Mouse (Mus musculus): ENCODE results near the gene Ipo9. TPM values are rescaled to one million over a fixed set of nuclear protein-coding genes. Genes with fewer than 3 reads are reported as not detected.
A peak's percentile ranks its signal among the peaks of the same experiment; 100 is the strongest.

Ipo9 gene
- polyA plus RNA-seq, 1 experiment from 2014 or later = 184 TPM

DNA sequence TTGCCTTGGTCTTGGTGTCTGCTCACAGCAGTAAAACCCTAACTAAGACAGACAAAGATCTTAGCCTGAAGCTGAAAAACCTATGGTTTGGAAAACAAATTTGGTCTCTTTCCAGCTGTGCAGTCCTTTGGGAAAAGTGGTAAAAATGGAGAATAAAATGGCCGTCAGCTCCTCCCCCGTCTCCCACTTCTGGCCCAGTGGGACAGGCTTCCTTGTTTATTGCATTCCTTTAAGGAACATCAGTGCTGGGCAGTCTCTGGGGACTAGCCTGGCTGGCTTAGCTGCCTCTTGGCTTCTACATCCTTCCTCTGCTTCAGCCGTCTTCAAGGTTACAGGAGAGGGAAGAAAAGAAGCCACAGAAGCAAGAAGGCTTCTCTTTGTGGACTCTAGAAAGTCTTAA lies 78.3 kb downstream of the Ipo9 start:
- ATAC-seq (ENCODE audit: insufficient read depth, low FRiP score, low TSS enrichment) (no peak), DNase-seq (ENCODE audit: low spot score) (no peak)
- Histone ChIP-seq H3K4me2 (ENCODE audit: low read depth) (no peak overlapping the region), H3K4me3 (ENCODE audit: low read depth, low read length) (no peak overlapping the region), H3K27me3 (ENCODE audit: control insufficient read depth, insufficient read depth, low read length) (no peaks in the 10 kb centered on the region), H3K27ac (ENCODE audit: low read depth, low read length) (no peak overlapping the region), H3K9me3 (ENCODE audit: control insufficient read depth, low read length) (no peaks in the 10 kb centered on the region), H3K36me3 (ENCODE audit: control insufficient read depth, insufficient read depth, low read length) (no peaks in the 10 kb centered on the region), H3K4me1 (ENCODE audit: control insufficient read depth, insufficient read depth, low read length) (no peaks in the 10 kb centered on the region), H3K9ac (ENCODE audit: low read length) (no peak overlapping the region)
- 68% methylated on average over 3 of the region's 3 CpGs for WGBS

DNA sequence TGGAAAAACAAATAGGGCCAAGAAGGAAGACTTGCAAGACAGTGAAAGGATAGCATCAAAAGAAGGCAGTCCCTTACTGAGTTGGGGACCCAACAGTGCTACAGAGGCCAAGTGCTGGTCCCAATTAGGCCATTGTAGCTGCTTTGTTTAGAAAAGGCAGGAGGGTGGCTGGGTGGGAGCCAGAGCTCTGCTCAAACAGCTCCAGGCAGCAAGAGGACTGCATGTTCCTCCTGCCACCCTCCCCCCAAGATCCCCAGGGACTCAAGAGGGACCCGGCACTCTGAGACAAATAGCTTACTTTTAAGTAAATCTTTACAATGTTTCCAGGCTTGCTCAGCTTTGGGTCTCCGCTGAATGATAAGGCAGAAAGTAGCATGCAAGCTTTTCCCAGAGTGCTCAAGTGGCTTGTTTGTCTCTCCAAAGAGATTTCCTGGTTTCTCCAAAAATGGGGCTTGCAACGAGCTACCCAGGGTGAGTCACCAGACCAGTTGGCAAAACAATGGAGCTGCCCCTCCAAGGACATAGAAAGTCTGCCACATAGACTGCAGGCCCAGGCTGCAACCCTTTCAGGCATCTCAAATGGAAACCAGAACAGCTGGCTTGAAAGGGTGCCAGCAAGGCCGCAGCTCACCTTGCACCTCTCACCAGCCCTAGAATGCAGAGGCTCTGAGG lies 82.7 kb downstream of the Ipo9 start:
- no peak overlapping the region for H3K27ac ChIP-seq (ENCODE audit: low read depth, low read length)
- no peak overlapping the region for H3K9ac ChIP-seq (ENCODE audit: low read length)
- no peaks in the 10 kb centered on the region for H3K4me1 ChIP-seq (ENCODE audit: control insufficient read depth, insufficient read depth, low read length)
- 66% methylated on average over 4 of the region's 4 CpGs for WGBS
- no peak overlapping the region for H3K4me3 ChIP-seq (ENCODE audit: low read depth, low read length)
- H3K36me3 ChIP-seq (ENCODE audit: control insufficient read depth, insufficient read depth, low read length) = no peaks in the 10 kb centered on the region
- ATAC-seq (ENCODE audit: insufficient read depth, low FRiP score, low TSS enrichment) (no peak), DNase-seq (ENCODE audit: low spot score) (no peak)
- no peak overlapping the region for H3K4me2 ChIP-seq (ENCODE audit: low read depth)
- no peaks in the 10 kb centered on the region for H3K9me3 ChIP-seq (ENCODE audit: control insufficient read depth, low read length)
- H3K27me3 ChIP-seq (ENCODE audit: control insufficient read depth, insufficient read depth, low read length) = no peaks in the 10 kb centered on the region

DNA sequence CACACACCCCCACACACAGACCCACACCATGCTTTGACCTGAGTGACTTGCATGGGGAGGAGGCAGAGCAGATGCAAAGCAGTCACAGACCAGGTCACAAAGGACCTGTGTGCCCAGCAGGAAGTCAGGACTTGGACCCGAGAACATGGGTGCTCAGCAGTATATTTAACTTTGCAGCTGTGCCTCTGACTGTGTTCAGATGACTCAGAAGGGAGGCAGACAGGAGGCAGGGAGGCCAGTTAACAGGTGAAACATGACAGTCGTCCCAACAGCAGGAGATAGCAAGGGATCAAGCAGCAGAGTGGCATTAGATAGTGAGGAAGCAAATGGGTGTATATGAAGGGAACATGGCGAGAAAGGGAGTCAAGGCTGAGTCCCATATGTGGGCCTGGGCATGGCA lies 83.4 kb downstream of the Ipo9 start:
- WGBS = 79% methylated on average over 3 of the region's 3 CpGs
- Histone ChIP-seq H3K9ac (ENCODE audit: low read length) (no peak overlapping the region), H3K4me2 (ENCODE audit: low read depth) (no peak overlapping the region), H3K36me3 (ENCODE audit: control insufficient read depth, insufficient read depth, low read length) (no peaks in the 10 kb centered on the region), H3K9me3 (ENCODE audit: control insufficient read depth, low read length) (no peaks in the 10 kb centered on the region), H3K4me3 (ENCODE audit: low read depth, low read length) (no peak overlapping the region), H3K4me1 (ENCODE audit: control insufficient read depth, insufficient read depth, low read length) (no peaks in the 10 kb centered on the region), H3K27ac (ENCODE audit: low read depth, low read length) (no peak overlapping the region), H3K27me3 (ENCODE audit: control insufficient read depth, insufficient read depth, low read length) (no peaks in the 10 kb centered on the region)
- DNase-seq (ENCODE audit: low spot score) (no peak), ATAC-seq (ENCODE audit: insufficient read depth, low FRiP score, low TSS enrichment) (no peak)

DNA sequence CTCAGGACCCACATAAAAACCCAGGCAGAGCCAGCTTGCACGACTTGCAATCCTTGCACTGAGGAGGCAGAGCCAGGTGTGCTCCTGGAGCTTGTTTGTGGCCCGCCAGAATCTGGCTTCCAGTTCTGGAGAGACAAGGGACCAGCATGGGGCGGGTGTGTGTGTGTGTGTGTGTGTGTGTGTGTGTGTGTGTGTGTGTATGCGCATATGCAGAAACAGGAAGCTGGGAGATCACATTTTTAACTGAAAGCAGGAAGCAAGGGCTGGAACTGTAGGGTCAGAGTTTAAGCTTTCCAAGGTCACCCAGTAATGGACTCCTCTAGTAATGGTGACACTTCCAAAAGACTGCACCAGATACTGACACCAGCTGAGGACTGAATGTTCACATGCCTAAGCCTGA lies 86.3 kb downstream of the Ipo9 start:
- H3K4me3 ChIP-seq (ENCODE audit: low read depth, low read length) = no peak overlapping the region
- H3K4me1 ChIP-seq (ENCODE audit: control insufficient read depth, insufficient read depth, low read length) = no peaks in the 10 kb centered on the region
- no peak overlapping the region for H3K4me2 ChIP-seq (ENCODE audit: low read depth)
- no peaks in the 10 kb centered on the region for H3K36me3 ChIP-seq (ENCODE audit: control insufficient read depth, insufficient read depth, low read length)
- DNase-seq (ENCODE audit: low spot score) = no peak
- H3K9me3 ChIP-seq (ENCODE audit: control insufficient read depth, low read length) = no peaks in the 10 kb centered on the region
- no peak overlapping the region for H3K27ac ChIP-seq (ENCODE audit: low read depth, low read length)
- ATAC-seq (ENCODE audit: insufficient read depth, low FRiP score, low TSS enrichment) = no peak
- H3K9ac ChIP-seq (ENCODE audit: low read length) = no peak overlapping the region
- 61% methylated on average over 4 of the region's 4 CpGs for WGBS
- H3K27me3 ChIP-seq (ENCODE audit: control insufficient read depth, insufficient read depth, low read length) = no peaks in the 10 kb centered on the region

DNA sequence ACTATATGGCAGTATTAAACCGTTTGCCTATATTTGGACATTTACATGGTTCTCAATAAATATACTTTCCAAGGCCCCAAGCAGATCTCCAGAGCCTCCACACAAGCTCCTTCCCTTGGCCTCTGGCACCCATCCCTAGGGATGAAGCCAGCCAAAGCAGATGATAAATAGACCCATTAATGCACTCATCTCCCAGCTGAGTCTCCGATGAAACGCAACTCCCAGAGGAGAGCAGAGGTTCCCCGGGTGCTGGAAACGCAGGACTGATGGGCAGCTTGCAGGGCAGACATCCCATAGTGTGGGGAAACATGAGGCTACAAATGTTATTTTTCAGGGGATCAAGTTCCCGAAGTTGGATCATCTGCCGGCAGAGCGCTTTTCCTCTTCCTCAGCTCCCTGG lies 88.4 kb downstream of the Ipo9 start:
- ATAC-seq (ENCODE audit: insufficient read depth, low FRiP score, low TSS enrichment) (no peak), DNase-seq (ENCODE audit: low spot score) (peak; percentile 23)
- no peaks in the 10 kb centered on the region for H3K9me3 ChIP-seq (ENCODE audit: control insufficient read depth, low read length)
- H3K4me2 ChIP-seq (ENCODE audit: low read depth) = no peak overlapping the region
- H3K36me3 ChIP-seq (ENCODE audit: control insufficient read depth, insufficient read depth, low read length) = no peaks in the 10 kb centered on the region
- H3K9ac ChIP-seq (ENCODE audit: low read length) = no peak overlapping the region
- H3K27ac ChIP-seq (ENCODE audit: low read depth, low read length) = no peak overlapping the region
- 72% methylated on average over 8 of the region's 8 CpGs for WGBS
- H3K4me1 ChIP-seq (ENCODE audit: control insufficient read depth, insufficient read depth, low read length) = no peaks in the 10 kb centered on the region
- no peaks in the 10 kb centered on the region for H3K27me3 ChIP-seq (ENCODE audit: control insufficient read depth, insufficient read depth, low read length)
- H3K4me3 ChIP-seq (ENCODE audit: low read depth, low read length) = no peak overlapping the region

Small RNA genes lying within 50 kb of the gene (microRNA-seq; reads per million reads assigned to microRNA genes)
- 0.78 reads per million for gene Mir1231

Other genes with a start within 250 kb of the Ipo9 start
- gene Elf3, start 171.9 kb downstream of the Ipo9 start, polyA plus RNA-seq (2014; fragmentation: Nextera tagmentation; extraction: Ambion mirVana) = 1.2 and 1.4 TPM in 2 replicates
- 106 and 112 TPM in 2 replicates for gene Rnpep, start 146.4 kb downstream of the Ipo9 start, polyA plus RNA-seq (2014; fragmentation: Nextera tagmentation; extraction: Ambion mirVana)
- gene Timm17a, start 116.7 kb downstream of the Ipo9 start, polyA plus RNA-seq (2014; fragmentation: Nextera tagmentation; extraction: Ambion mirVana) = 152 and 170 TPM in 2 replicates
- gene Lmod1, start 105.7 kb downstream of the Ipo9 start, polyA plus RNA-seq (2014; fragmentation: Nextera tagmentation; extraction: Ambion mirVana) = 0.35 and 0.37 TPM in 2 replicates
- 40.4 and 41.4 TPM in 2 replicates for gene Shisa4, start 55.3 kb downstream of the Ipo9 start, polyA plus RNA-seq (2014; fragmentation: Nextera tagmentation; extraction: Ambion mirVana)
- 18.1 and 20.0 TPM in 2 replicates for gene Nav1, start 176.8 kb upstream of the Ipo9 start, polyA plus RNA-seq (2014; fragmentation: Nextera tagmentation; extraction: Ambion mirVana)

All from neural tube, embryonic 11.5 days (tissue).